Mouse (Mus musculus) stomach, postnatal 0 days (tissue): ENCODE data around the gene Prkce. TPM values are rescaled to one million over a fixed set of nuclear protein-coding genes. Genes with fewer than 3 reads are reported as not detected.

Experiments
- ATAC-seq: fragments of 200-750 bp; cut with Nextera tagmentation; 2 replicates; pipeline ENCODE4 v1.8.0; 2017; ENCODE audit not compliant: low FRiP score, low TSS enrichment
- DNase-seq: peaks from one replicate; pipeline ENCODE4 v3.0.0-alpha.2; 2016; ENCODE audit warnings: low spot score
- H3K27ac ChIP-seq: fragments of 300-500 bp; sonication (generic); replicated peaks from 2 replicates; pipeline ENCODE4 v1.5.1; 2014; ENCODE audit warnings: mild to moderate bottlenecking, control low read depth
- H3K27me3 ChIP-seq: fragments of 300-500 bp; sonication (generic); 2 replicates; pipeline ENCODE4 v1.6.1; 2014; ENCODE audit warnings: low read length; ENCODE audit not compliant: control insufficient read depth, insufficient read depth
- H3K36me3 ChIP-seq: fragments of 300-500 bp; sonication (generic); 2 replicates; pipeline ENCODE4 v1.6.1; 2014; ENCODE audit warnings: low read length, mixed read lengths; ENCODE audit not compliant: control insufficient read depth, insufficient read depth
- H3K4me1 ChIP-seq: fragments of 300-500 bp; sonication (generic); replicated peaks from 2 replicates; pipeline ENCODE4 v1.6.1; 2014; ENCODE audit warnings: antibody characterized with exemption; ENCODE audit not compliant: control insufficient read depth, insufficient read depth
- H3K4me2 ChIP-seq: fragments of 300-500 bp; sonication (generic); replicated peaks from 2 replicates; pipeline ENCODE4 v1.6.1; 2014; ENCODE audit warnings: low read depth, mild to moderate bottlenecking, control low read depth, moderate library complexity
- H3K4me3 ChIP-seq: fragments of 300-500 bp; sonication (generic); 2 replicates; pipeline ENCODE4 v1.5.1; 2014; ENCODE audit warnings: low read depth, low read length, control low read depth
- H3K9ac ChIP-seq: fragments of 300-500 bp; sonication (generic); 2 replicates; pipeline ENCODE4 v1.6.1; 2014; ENCODE audit warnings: mild to moderate bottlenecking, low read length, control low read depth, mixed read lengths
- H3K9me3 ChIP-seq: fragments of 300-500 bp; sonication (generic); 2 replicates; pipeline ENCODE4 v1.6.1; 2016; ENCODE audit warnings: low read length; ENCODE audit not compliant: control insufficient read depth
- CTCF ChIP-seq: IDR thresholded peaks from 2 replicates; pipeline ENCODE4 v1.5.1; 2016; ENCODE audit warnings: antibody characterized with exemption, low read depth, mild to moderate bottlenecking, moderate library complexity
- EP300 ChIP-seq: optimal IDR thresholded peaks from 2 replicates; pipeline ENCODE3; 2016; ENCODE audit warnings: antibody characterized with exemption
- WGBS: fragments of 180-500 bp; shearing (Covaris S2); extraction: QIAGEN DNeasy Blood & Tissue Kit; methylation state at CpG from one replicate; pipeline ENCODE4 v1.1.7; 2014; 5-methylcytosine and 5-hydroxymethylcytosine counted together
- polyA plus RNA-seq: library from polyadenylated mRNA; unstranded; fragments of >200 nt; fragmentation: Nextera tagmentation; extraction: Ambion mirVana; gene quantifications from 2 replicates; pipeline ENCODE4 v1.2.1, GENCODE M21; 2015

Gene Prkce
- polyA plus RNA-seq, 1 experiment from 2014 or later: 3.4 TPM

DNA sequence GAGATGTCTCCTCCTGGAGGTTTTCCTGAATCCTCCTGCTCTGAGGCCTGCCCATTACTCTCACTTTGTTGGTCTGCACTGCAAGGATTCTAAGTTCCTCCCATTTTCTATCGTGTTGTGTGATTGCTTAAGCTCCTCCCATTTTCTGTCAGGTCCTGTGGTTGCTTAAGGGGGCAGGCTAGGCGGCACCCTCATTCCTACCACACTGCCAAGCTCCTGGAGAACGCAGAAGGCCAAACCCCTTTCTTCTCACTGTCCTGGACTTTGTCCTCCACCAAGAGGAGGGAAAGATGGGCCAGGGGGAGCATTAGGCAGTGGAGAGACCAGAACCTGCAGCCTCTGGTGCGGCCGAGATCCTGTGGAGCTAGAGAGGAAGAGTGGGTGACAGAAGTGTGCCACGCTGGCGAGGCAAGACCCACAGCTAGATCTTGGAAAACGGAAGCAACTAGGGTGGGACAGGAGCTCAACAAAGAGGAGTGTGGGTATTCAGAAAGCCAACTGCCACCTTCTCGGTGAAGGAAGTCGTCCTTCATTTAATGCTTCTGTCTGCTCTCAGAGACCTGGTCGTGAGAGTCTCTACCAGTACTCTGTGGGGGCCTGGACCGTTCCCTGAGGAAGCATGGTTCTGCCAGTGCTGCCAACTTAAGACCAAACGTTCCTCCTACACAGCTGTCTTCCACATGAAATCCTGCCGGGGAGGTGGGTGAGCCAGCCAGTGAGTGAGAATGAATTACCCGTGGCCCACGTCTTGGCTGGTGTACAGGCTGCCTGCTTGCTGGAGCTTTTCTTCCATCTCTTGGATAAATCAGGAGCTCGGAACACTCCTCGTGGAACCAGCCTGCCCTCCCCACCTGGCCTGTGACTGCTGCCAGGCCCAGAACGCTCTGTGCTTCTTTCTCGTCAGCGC is 82.2 kb downstream of the Prkce start:
- 0 out of 2 replicates have a peak, but pooled peaks have one; percentile 37 for ATAC-seq
- no peaks in the 10 kb centered on the region for H3K27me3 ChIP-seq
- H3K4me2 ChIP-seq: no peak overlapping the region
- TF ChIP-seq CTCF (no peak), EP300 (no peak)
- no peak overlapping the region for H3K27ac ChIP-seq
- H3K4me3 ChIP-seq: no peak overlapping the region
- 67% methylated on average over 21 of the region's 21 CpGs for WGBS
- H3K9me3 ChIP-seq: no peaks in the 10 kb centered on the region
- no peaks in the 10 kb centered on the region for H3K4me1 ChIP-seq
- no peak for DNase-seq
- no peaks in the 10 kb centered on the region for H3K36me3 ChIP-seq
- H3K9ac ChIP-seq: no peak overlapping the region

DNA sequence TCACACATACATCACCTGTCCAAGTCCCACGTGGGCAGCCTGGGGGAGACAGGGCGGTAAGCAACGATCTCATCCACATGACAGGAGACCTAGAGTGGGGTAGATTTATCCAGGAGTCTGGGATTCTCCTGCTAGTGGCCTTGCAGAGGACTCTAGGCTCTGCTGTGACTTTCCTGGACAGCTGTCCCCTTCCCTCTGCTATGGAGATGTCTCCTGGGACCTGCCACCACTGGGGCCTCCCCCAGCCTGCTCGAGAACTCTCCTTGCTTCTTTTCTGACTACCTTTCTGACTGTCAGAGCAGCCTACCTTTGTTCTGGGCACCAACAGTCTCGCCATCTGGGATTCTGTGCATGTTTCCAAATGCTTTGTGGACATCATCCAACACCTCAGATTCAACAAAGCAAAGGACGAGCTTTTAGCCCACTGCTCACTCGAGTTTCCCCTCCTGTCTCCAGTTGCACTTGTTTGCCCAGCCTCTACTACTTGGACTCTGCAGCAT is 82.9 kb downstream of the Prkce start:
- no peaks in the 10 kb centered on the region for H3K4me1 ChIP-seq
- H3K27me3 ChIP-seq: no peaks in the 10 kb centered on the region
- H3K9ac ChIP-seq: no peak overlapping the region
- TF ChIP-seq EP300 (no peak), CTCF (no peak)
- no peak overlapping the region for H3K4me2 ChIP-seq
- WGBS: 55% methylated on average over 7 of the region's 7 CpGs
- no peak for DNase-seq
- no peak for ATAC-seq
- no peaks in the 10 kb centered on the region for H3K36me3 ChIP-seq
- no peak overlapping the region for H3K4me3 ChIP-seq
- no peak overlapping the region for H3K27ac ChIP-seq
- no peaks in the 10 kb centered on the region for H3K9me3 ChIP-seq

DNA sequence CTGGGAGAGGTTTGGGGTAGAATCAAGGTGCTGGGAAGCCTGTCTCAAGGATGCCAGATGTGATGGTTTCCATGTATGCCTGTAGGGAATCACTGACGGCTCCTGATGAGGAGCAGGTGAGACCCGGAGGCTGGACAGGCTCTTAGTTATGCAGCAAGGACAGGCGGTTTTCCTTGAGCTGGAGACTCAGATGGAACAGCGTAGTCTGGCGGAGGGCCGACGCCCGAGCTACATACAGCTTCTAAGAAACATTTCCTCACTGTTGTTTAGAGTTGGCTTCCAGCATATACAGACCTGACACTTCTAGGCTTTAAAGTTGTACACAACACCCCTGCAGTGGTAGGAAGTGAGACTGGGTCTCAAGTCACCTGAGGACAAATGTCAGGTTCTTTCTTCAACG is 86.3 kb downstream of the Prkce start:
- 0 out of 2 replicates have a peak overlapping the region, but pooled peaks have one; percentile 8 for H3K27ac ChIP-seq
- no peaks in the 10 kb centered on the region for H3K27me3 ChIP-seq
- H3K4me2 ChIP-seq: no peak overlapping the region
- H3K4me1 ChIP-seq: no peaks in the 10 kb centered on the region
- no peak for DNase-seq
- H3K9ac ChIP-seq: no peak overlapping the region
- WGBS: 70% methylated on average over 9 of the region's 9 CpGs
- no peaks in the 10 kb centered on the region for H3K36me3 ChIP-seq
- peak; percentile 24; the same call in 1 of the 2 replicates for ATAC-seq
- no peak for TF ChIP-seq CTCF
- TF ChIP-seq EP300: no peak
- no peak overlapping the region for H3K4me3 ChIP-seq
- H3K9me3 ChIP-seq: no peaks in the 10 kb centered on the region

DNA sequence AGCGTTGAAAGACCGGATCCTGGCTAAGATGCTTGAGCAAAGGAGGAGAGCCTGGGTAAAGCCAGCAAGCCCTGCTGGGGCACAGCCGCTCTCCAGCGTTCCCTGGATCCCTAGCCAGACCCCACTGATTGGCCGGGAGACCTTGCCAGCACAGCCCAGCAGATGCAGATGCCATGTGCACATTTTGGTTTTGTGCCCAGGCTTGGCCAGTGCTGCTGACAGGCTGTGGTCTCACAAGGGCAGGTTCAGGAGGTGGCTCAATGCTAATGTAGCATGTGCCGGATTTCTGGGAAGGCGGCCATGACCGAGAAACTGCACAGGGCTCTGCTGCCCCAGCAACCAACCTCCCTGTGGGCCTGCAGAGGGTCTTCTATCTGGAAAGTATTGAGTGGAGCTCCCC is 86.7 kb downstream of the Prkce start:
- no peaks in the 10 kb centered on the region for H3K9me3 ChIP-seq
- H3K9ac ChIP-seq: no peak overlapping the region
- no peaks in the 10 kb centered on the region for H3K27me3 ChIP-seq
- no peaks in the 10 kb centered on the region for H3K4me1 ChIP-seq
- H3K4me2 ChIP-seq: no peak overlapping the region
- 70% methylated on average over 8 of the region's 8 CpGs for WGBS
- 0 out of 2 replicates have a peak overlapping the region, but pooled peaks have one; percentile 8 for H3K27ac ChIP-seq
- no peak for TF ChIP-seq EP300
- no peak for TF ChIP-seq CTCF
- H3K4me3 ChIP-seq: no peak overlapping the region
- no peaks in the 10 kb centered on the region for H3K36me3 ChIP-seq
- ATAC-seq (peak; percentile 27), DNase-seq (peak; percentile 42)

DNA sequence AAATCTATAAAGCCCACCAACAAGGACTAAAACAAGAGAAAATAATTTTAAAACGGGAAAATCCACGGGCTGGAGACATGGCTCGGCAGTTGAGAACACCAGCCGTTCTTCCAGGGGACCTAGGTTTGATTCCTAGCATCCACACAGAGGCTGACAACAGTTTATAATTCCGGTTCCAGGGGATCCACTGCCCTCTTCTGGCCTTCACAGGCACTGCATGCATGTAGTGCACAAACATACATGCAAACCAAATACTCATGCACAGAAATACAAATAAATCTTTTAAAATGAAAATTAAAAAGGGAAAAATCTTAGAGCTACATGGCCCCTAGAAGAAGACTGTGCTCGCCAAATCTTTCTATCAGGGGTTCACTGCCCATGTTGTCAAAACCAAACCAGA is 87.4 kb downstream of the Prkce start:
- Histone ChIP-seq H3K4me1 (no peaks in the 10 kb centered on the region), H3K27me3 (no peaks in the 10 kb centered on the region), H3K36me3 (no peaks in the 10 kb centered on the region), H3K4me3 (no peak overlapping the region), H3K9me3 (no peaks in the 10 kb centered on the region), H3K9ac (no peak overlapping the region), H3K27ac (no peak overlapping the region), H3K4me2 (no peak overlapping the region)
- TF ChIP-seq EP300 (no peak), CTCF (peak; percentile 52)
- 94% methylated on average over 6 of the region's 6 CpGs for WGBS
- DNase-seq: no peak
- no peak for ATAC-seq

DNA sequence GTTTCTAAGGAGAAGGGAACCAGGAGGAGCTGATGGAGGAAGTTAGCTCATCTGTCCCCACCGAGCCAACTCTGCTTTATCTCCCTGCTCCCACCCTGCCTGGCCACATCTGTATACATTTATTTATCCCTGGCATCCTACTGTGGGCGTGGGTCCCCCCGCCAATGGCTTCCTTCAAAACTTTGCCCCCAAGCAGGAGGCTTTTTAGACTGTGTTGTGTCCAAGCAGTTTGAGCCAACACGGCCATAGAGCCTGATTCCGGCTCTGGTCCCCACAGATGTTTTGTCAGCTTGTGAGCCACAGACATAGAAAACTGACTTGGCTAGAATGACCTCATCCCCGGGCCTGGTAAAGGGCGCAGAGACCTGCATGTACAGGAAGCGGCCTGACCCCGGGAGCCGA is 89.1 kb downstream of the Prkce start:
- H3K9ac ChIP-seq: no peak overlapping the region
- H3K4me3 ChIP-seq: no peak overlapping the region
- no peak overlapping the region for H3K4me2 ChIP-seq
- DNase-seq (no peak), ATAC-seq (no peak)
- no peaks in the 10 kb centered on the region for H3K9me3 ChIP-seq
- 62% methylated on average over 10 of the region's 10 CpGs for WGBS
- TF ChIP-seq CTCF (no peak), EP300 (no peak)
- no peaks in the 10 kb centered on the region for H3K36me3 ChIP-seq
- no peaks in the 10 kb centered on the region for H3K4me1 ChIP-seq
- no peaks in the 10 kb centered on the region for H3K27me3 ChIP-seq
- H3K27ac ChIP-seq: no peak overlapping the region
